Mouse (Mus musculus) liver, adult 2 months (tissue): Measurements from ENCODE around the gene Wasf2. TPM values are rescaled to one million over a fixed set of nuclear protein-coding genes. Genes with fewer than 3 reads are reported as not detected.
A peak's percentile ranks its signal among the peaks of the same experiment; 100 is the strongest.

Experiments used
- DNase-seq: peaks from one replicate; pipeline ENCODE4 v3.0.0-alpha.2; 2011; ENCODE audit warnings: low read depth, low spot score; ENCODE audit errors: extremely low read depth
- H3K27ac ChIP-seq: fragments of 200-500 bp; replicated peaks from 2 replicates; pipeline ENCODE4 v1.5.1; 2012; ENCODE audit warnings: low read depth, mild to moderate bottlenecking, control low read depth, inconsistent platforms, low read length; ENCODE audit not compliant: insufficient read depth
- H3K27me3 ChIP-seq: fragments of 200-500 bp; 2 replicates; pipeline ENCODE4 v1.6.1; 2012; ENCODE audit warnings: mild to moderate bottlenecking, moderate library complexity, low read length, inconsistent platforms; ENCODE audit not compliant: control insufficient read depth, insufficient read depth
- H3K36me3 ChIP-seq: fragments of 200-500 bp; 2 replicates; pipeline ENCODE4 v1.6.1; 2012; ENCODE audit warnings: low read length, inconsistent platforms; ENCODE audit not compliant: control insufficient read depth, insufficient read depth
- H3K4me1 ChIP-seq: fragments of 200-500 bp; 2 replicates; pipeline ENCODE4 v1.6.1; 2011; ENCODE audit warnings: low read length; ENCODE audit not compliant: control insufficient read depth, insufficient read depth
- H3K4me3 ChIP-seq: fragments of 200-500 bp; 2 replicates; pipeline ENCODE4 v1.5.1; 2011; ENCODE audit warnings: low read depth, mild to moderate bottlenecking, control low read depth, low read length, moderate library complexity; ENCODE audit not compliant: insufficient read depth
- H3K79me2 ChIP-seq: fragments of 200-500 bp; 2 replicates; pipeline ENCODE4 v1.6.1; 2012; ENCODE audit warnings: inconsistent platforms, mild to moderate bottlenecking, low read length, moderate library complexity; ENCODE audit not compliant: control insufficient read depth, insufficient read depth
- H3K9ac ChIP-seq: fragments of 200-500 bp; 2 replicates; pipeline ENCODE4 v1.6.1; 2012; ENCODE audit warnings: low read depth, mild to moderate bottlenecking, control low read depth, inconsistent platforms, low read length
- CTCF ChIP-seq: fragments of 200-500 bp; IDR thresholded peaks from 2 replicates; pipeline ENCODE4 v1.5.1; 2011; ENCODE audit warnings: low read depth, low read length, control low read depth
- POLR2A ChIP-seq: fragments of 200-500 bp; IDR thresholded peaks from 2 replicates; pipeline ENCODE4 v1.6.1; 2011; ENCODE audit warnings: low read length, control low read depth; ENCODE audit not compliant: insufficient read depth; ENCODE audit errors: extremely low read depth
- WGBS: fragments of 180-500 bp; shearing (Covaris S2); methylation state at CpG from one replicate; pipeline ENCODE4 v1.1.7; 2018; 5-methylcytosine and 5-hydroxymethylcytosine counted together
- polyA plus RNA-seq: library from polyadenylated mRNA; depleted of rRNA; stranded (reverse); fragments of >200 nt; gene quantifications from 2 replicates; pipeline ENCODE4 v1.2.3, GENCODE M21; 2012
- total RNA-seq: library from RNA; depleted of rRNA; stranded (reverse); fragments of >200 nt; gene quantifications from 2 replicates; pipeline ENCODE4 v1.2.3, GENCODE M21; 2014

Wasf2 gene
- total and polyA plus RNA-seq, 2 experiments, result 6.0 to 17.0 TPM

DNA sequence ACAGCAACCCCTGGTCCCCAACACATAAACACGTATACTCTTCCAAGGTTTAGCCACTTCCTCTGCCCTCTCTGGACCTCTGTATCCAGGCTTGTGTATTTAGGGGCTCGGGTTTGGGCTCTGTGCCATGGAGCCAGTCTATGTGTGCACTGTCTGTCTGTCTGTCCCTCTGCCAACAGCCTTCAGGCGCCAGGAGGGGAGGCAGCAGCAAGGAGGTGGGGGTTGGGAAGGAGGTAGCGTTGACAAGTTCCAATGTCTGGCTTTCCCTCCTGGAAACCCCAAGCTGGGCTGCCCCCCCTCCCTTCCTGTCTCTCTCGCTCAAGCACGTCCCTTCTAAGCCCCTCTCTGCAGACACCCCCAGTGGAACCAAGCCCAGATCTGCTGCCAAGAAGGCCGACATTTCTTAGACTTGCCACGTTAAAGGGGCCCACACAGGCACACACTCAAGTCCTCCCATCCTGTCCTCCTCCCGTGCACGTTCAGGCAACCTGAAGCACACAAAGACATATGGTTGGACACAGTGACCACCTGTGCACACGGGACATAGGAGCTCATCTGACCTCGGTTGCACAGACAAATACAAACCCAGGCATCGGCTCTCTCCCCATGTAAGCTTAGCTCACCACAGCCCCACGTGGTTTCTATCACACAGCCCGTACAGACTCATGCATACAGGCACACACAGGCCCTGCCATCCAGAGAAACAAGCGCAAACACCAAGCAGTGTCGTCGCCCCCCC lies 39.4 kb upstream of the Wasf2 start:
- WGBS, result 17% methylated on average over 18 of the region's 18 CpGs
- TF ChIP-seq CTCF (no peak), POLR2A (no peak)
- no peaks in the 10 kb centered on the region for H3K79me2 ChIP-seq
- DNase-seq, result peak; percentile 56
- peaks cover 34% of the 10 kb centered on the region for H3K4me1 ChIP-seq
- no peaks in the 10 kb centered on the region for H3K36me3 ChIP-seq
- H3K27ac ChIP-seq, result peak overlapping the region; percentile 5; the same call in 1 of the 2 replicates
- H3K9ac ChIP-seq, result peak overlapping the region; percentile 10
- no peak overlapping the region for H3K4me3 ChIP-seq
- H3K27me3 ChIP-seq, result no peaks in the 10 kb centered on the region

DNA sequence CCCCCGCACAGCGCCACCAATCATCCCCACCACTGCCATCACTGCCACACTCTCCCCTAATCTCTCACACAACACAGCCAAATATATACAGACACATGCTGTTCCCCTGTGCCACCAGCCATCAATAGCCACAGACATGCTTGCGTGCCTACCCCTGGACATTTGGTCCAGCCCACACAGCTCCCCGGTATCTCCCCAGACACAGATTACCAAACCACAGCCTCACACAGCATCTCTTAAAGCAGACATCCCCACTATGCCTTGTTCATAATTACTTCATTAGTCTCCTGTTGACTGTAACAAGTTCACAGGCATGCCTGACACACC lies 38.9 kb upstream of the Wasf2 start:
- H3K27ac ChIP-seq, result no peak overlapping the region
- no peak for DNase-seq
- no peaks in the 10 kb centered on the region for H3K36me3 ChIP-seq
- peaks cover 34% of the 10 kb centered on the region for H3K4me1 ChIP-seq
- no peak overlapping the region for H3K4me3 ChIP-seq
- H3K79me2 ChIP-seq, result no peaks in the 10 kb centered on the region
- TF ChIP-seq POLR2A (no peak), CTCF (no peak)
- H3K9ac ChIP-seq, result no peak overlapping the region; the same call in 1 of the 2 replicates
- WGBS, result 83% methylated on average over 4 of the region's 4 CpGs
- no peaks in the 10 kb centered on the region for H3K27me3 ChIP-seq

DNA sequence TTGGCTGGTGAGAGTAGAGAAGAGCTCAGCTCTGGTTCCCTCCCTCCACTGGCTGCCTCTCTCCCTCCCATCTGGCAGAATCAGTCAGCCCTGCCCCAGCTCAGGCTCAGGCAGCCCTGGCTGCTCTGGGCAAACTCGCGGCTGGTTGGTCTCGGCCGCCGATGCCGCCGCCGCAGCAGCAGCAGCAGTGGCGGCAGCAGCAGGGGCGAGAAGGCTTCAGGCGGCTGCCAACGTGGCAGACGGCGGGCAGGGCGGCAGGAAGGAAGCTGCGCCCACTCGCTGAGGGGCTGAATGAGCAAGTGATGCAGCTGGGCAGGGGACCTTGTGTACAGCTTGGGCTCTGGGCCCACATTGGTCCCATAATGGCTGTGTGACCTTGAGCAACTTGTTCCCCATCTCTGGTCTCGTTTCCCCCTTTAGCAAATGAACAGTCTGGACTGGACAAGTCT lies 37.8 kb upstream of the Wasf2 start:
- no peak for DNase-seq
- Histone ChIP-seq H3K27ac (peak overlapping the region; percentile 20), H3K9ac (peak overlapping the region; percentile 74), H3K4me1 (peaks cover 34% of the 10 kb centered on the region), H3K27me3 (no peaks in the 10 kb centered on the region), H3K79me2 (no peaks in the 10 kb centered on the region), H3K4me3 (peak overlapping the region; percentile 27; the same call in 1 of the 2 replicates), H3K36me3 (no peaks in the 10 kb centered on the region)
- TF ChIP-seq POLR2A (no peak), CTCF (no peak)
- 19% methylated on average over 18 of the region's 18 CpGs for WGBS

DNA sequence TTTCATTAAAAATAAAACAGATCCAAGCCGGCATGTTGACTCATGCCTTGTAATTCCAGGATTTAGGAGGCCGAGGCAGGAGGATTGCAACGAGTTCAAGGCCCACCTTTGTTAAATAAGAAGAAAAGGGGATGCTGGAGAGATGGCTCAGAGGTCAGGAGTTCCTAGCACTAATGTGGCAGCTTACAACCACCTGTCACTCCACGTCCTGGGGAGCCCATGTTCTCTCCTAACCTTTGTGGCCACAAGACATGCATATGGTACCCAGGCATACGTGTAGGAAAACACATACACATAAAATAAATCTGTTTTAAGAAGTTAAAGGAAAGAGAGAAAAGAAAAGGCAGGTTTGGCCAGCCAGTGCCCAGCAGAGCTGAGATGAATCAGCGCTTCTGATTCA lies 37.2 kb upstream of the Wasf2 start:
- no peak for TF ChIP-seq POLR2A
- TF ChIP-seq CTCF, result no peak
- WGBS, result 75% methylated on average over 6 of the region's 6 CpGs
- H3K79me2 ChIP-seq, result no peaks in the 10 kb centered on the region
- H3K4me3 ChIP-seq, result no peak overlapping the region
- no peak for DNase-seq
- H3K9ac ChIP-seq, result no peak overlapping the region
- no peaks in the 10 kb centered on the region for H3K27me3 ChIP-seq
- no peaks in the 10 kb centered on the region for H3K36me3 ChIP-seq
- peak overlapping the region; percentile 21; the same call in 1 of the 2 replicates for H3K27ac ChIP-seq
- peaks cover 34% of the 10 kb centered on the region for H3K4me1 ChIP-seq

DNA sequence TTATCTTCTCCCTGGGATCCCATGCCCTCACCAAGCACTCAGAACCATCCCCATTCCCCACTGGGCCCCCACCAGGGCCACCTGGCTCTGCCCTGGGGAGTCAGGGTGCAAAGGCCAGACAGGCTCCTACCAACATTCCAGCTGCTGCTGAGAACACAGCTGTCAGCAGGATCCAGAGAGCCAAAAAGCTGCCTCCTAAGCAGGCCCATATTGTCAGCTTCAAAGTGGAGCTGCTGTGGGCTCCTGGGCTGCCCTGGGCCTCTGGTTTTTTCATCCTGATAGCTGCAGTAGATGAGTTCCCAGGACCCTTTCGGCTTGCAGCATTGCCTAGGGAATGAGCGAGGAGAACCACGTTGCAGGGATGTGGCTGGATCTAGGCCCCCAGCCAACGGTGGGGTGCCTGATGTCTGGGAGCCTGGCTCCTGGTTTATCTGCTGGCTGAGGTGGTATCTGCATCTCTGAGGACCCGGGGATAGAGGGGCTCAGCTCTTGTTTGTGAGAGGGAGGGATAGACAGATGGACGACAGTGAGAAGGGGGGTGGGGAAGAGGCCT lies 36.7 kb upstream of the Wasf2 start:
- no peak for TF ChIP-seq CTCF
- no peak for TF ChIP-seq POLR2A
- no peak overlapping the region for H3K9ac ChIP-seq
- no peaks in the 10 kb centered on the region for H3K36me3 ChIP-seq
- H3K79me2 ChIP-seq, result no peaks in the 10 kb centered on the region
- H3K27me3 ChIP-seq, result no peaks in the 10 kb centered on the region
- H3K4me1 ChIP-seq, result peaks cover 34% of the 10 kb centered on the region
- H3K4me3 ChIP-seq, result no peak overlapping the region
- peak; percentile 46 for DNase-seq
- H3K27ac ChIP-seq, result peak overlapping the region; percentile 21
- WGBS, result 24% methylated on average over 6 of the region's 6 CpGs

DNA sequence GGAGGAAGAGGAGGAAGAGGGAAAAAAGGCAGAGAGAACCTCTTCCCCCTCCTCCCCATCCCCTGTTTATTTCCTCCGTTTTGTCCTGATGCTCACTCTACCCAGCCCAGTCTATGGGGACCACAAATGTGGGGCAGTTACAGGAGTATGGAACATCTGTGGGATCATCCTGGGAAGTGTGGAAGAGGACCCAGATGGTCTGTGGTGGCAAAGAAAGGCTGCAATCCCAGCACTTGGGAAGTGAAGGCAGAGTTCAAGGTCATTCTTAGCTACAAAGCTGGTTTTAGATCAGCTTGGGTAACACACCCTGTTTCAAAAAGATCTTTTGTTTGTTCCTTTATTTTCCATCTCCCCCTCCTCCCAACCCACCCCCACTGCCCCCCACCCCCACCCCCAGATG lies 36.0 kb upstream of the Wasf2 start:
- H3K4me1 ChIP-seq, result peaks cover 34% of the 10 kb centered on the region
- H3K36me3 ChIP-seq, result no peaks in the 10 kb centered on the region
- H3K4me3 ChIP-seq, result no peak overlapping the region
- H3K27me3 ChIP-seq, result no peaks in the 10 kb centered on the region
- TF ChIP-seq CTCF (no peak), POLR2A (no peak)
- H3K9ac ChIP-seq, result peak overlapping the region; percentile 6; the same call in 1 of the 2 replicates
- peak overlapping the region; percentile 74 for H3K27ac ChIP-seq
- DNase-seq, result no peak
- WGBS, result 25% methylated on average over 1 of the region's 1 CpGs
- H3K79me2 ChIP-seq, result no peaks in the 10 kb centered on the region
